Comparison of ENCODE assay signal across 22 mouse cellular contexts in genomic region chr4:114334850-114335249, GRCm38 (mm10).
"Had no signal": no experiment of that assay in that cellular context is flagged by ENCODE, and none has a peak within 500 bp of the region (broad histone marks: within the 10 kb centered on the region; RNA-seq: fewer than 3 reads in every experiment).

No protein-coding gene starts in this region.

- ATAC-seq: forebrain, embryonic 13.5 days; forebrain, embryonic 14.5 days; forebrain, embryonic 15.5 days; forebrain, embryonic 16.5 days; forebrain, postnatal 0 days had no signal

- DNase-seq: cerebellum, adult 2 months; cerebellum, adult 8-10 months; cerebellum, adult 9-10 months; cerebellum, adult 9-11 months; cerebellum, postnatal 10 days; cerebellum, postnatal 14 days; cerebellum, postnatal 25 days; cerebellum, postnatal 36 days; embryo, embryonic 11 days; forebrain, postnatal 0 days; gastrocnemius, adult 2 months; gastrocnemius, postnatal 10 days; gastrocnemius, postnatal 14 days; gastrocnemius, postnatal 25 days; gastrocnemius, postnatal 36 days; heart, adult 11 months; heart, adult 18-20 months; heart, adult 2 months had no signal
